Comparison of ENCODE assay signal across 8 mouse cellular contexts in the genomic region with DNA sequence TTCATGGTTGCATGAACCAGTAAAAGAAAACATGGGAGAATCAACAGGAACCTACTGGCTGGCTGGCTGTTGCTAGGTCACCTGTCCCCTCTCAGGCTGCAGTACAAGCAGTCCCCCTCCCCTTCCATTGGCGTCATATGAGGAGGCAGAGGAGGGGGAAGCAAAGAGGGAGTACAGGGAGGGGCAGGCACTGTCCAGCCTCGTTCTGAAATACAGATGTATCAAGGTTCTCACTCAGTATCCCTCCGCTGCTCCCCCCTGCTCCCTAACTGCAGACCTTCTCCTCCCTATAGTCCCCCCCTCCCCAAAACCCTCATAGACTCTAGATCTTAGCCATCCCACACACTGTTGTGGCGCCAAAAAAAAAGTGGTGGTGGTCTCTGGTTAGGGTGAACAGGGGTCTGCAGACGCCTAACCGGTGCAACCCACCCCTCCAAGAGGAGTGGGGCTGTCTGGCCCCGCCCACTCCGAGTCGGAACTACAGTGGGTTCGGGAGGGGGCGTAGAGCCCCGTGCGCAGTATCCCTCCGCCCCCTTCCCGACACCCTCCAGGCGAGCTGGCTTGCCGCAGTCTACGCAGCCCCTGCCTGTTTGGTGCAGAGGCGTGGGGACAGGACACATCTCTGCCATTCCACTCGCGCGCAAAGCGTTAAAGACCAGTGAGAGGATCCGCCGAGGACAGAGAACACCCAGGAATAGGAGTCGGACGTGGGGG. TPM values are rescaled to one million over a fixed set of nuclear protein-coding genes. Genes with fewer than 3 reads are reported as not detected.
A peak's percentile ranks its signal among the peaks of the same experiment; 100 is the strongest.
DNase-seq lines count a peak whose midpoint lies in the region; ATAC-seq and TF ChIP-seq lines count a peak whose summit lies in the region.
"Not testable (repeated sequence)": the region's sequence is repeated elsewhere in the genome, so short reads cannot be mapped to it uniquely, and the experiment has no call there.

No protein-coding gene starts in this region.

- peak overlapping the region; percentile 54 for H3K27ac ChIP-seq in forebrain, embryonic 13.5 days
- not testable (repeated sequence) for H3K27ac ChIP-seq in liver, adult 2 months (replicated peaks; ENCODE audit: insufficient read depth, low read depth, low read length)
- H3K27ac ChIP-seq in midbrain, embryonic 15.5 days = peak overlapping the region; percentile 84

- H3K4me3 ChIP-seq in forebrain, embryonic 13.5 days = peak overlapping the region; percentile 57
- H3K4me3 ChIP-seq in liver, adult 2 months (ENCODE audit: insufficient read depth, low read depth, low read length) = peak overlapping the region; percentile 40; the same call in 1 of the 2 replicates
- H3K4me3 ChIP-seq in midbrain, embryonic 15.5 days = peak overlapping the region; percentile 61

- not testable (repeated sequence) for H3K79me2 ChIP-seq in liver, adult 2 months (ENCODE audit: control insufficient read depth, insufficient read depth, low read length)

- intact Hi-C loops in heart, postnatal 14 days (cut with DNase I) = loop anchor here (5.0 to 10.0 kb wide), 2 partner anchors 33 to 231 kb away; no protein-coding TSS in a partner anchor

- not testable (repeated sequence) for H3K4me1 ChIP-seq in forebrain, embryonic 13.5 days; liver, adult 2 months (ENCODE audit: control insufficient read depth, insufficient read depth, low read length); midbrain, embryonic 15.5 days

- H3K4me2 ChIP-seq in forebrain, embryonic 13.5 days = peak overlapping the region; percentile 64
- peak overlapping the region; percentile 51 for H3K4me2 ChIP-seq in midbrain, embryonic 15.5 days

- not testable (repeated sequence) for TF ChIP-seq POLR2A in liver, adult 2 months (IDR thresholded peaks at IDR 0.05; ENCODE audit: extremely low read depth, insufficient read depth, low read length)

- not testable (repeated sequence) for H3K27me3 ChIP-seq in forebrain, embryonic 13.5 days; liver, adult 2 months (ENCODE audit: control insufficient read depth, insufficient read depth, low read length); midbrain, embryonic 15.5 days (replicated peaks); splenic B cell, adult 2 months (ENCODE audit: control insufficient read depth, insufficient read depth, low read length, poor library complexity, severe bottlenecking)

- H3K36me3 ChIP-seq in forebrain, embryonic 13.5 days (ENCODE audit: poor library complexity, severe bottlenecking) = peaks cover 20% of the 10 kb centered on the region
- not testable (repeated sequence) for H3K36me3 ChIP-seq in liver, adult 2 months (ENCODE audit: control insufficient read depth, insufficient read depth, low read length); midbrain, embryonic 15.5 days (replicated peaks); splenic B cell, adult 2 months (ENCODE audit: control insufficient read depth, insufficient read depth, low read length, poor library complexity, severe bottlenecking)

- WGBS in forebrain, embryonic 13.5 days = 18% methylated on average over 26 of the region's 27 CpGs
- WGBS in liver, adult 2 months = 4% methylated on average over 22 of the region's 27 CpGs
- 31% methylated on average over 25 of the region's 27 CpGs for WGBS in midbrain, embryonic 15.5 days

- peak; percentile 68 for ATAC-seq in CD4-positive, CD25-positive, alpha-beta regulatory T cell, adult 4 months
- ATAC-seq in forebrain, embryonic 13.5 days = peak; percentile 94
- ATAC-seq in midbrain, embryonic 15.5 days (replicated peaks) = peak; percentile 95

- not testable (repeated sequence) for TF ChIP-seq CTCF in liver, adult 2 months (IDR thresholded peaks at IDR 0.05; ENCODE audit: low read depth, low read length)

- DNase-seq in cerebellum, adult 11 months = peak; percentile 48
- DNase-seq in heart, postnatal 14 days = peak; percentile 8 to 36
- peak; percentile 14 to 62 for DNase-seq in kidney, postnatal 25 days
- DNase-seq in liver, adult 2 months (ENCODE audit: extremely low read depth, low read depth, low spot score) = not testable (repeated sequence)
- peak; percentile 17 for DNase-seq in splenic B cell, adult 2 months (ENCODE audit: low read depth, low spot score)

- not testable (repeated sequence) for H3K9me3 ChIP-seq in forebrain, embryonic 13.5 days (replicated peaks); midbrain, embryonic 15.5 days

- peak overlapping the region; percentile 77 for H3K9ac ChIP-seq in forebrain, embryonic 13.5 days
- not testable (repeated sequence) for H3K9ac ChIP-seq in liver, adult 2 months (ENCODE audit: low read depth, low read length)
- peak overlapping the region; percentile 71 for H3K9ac ChIP-seq in midbrain, embryonic 15.5 days

RNA-seq across cellular contexts. Expression of a gene that starts 1.6 kb away (rescaled TPM):
- 10 to 100 TPM; 11.4 to 14.2 TPM for polyA plus RNA-seq in CD4-positive, CD25-positive, alpha-beta regulatory T cell, adult 4 months (2017; shearing (Covaris generic))
- 79.4 and 94.8 TPM in 2 replicates for polyA plus RNA-seq in forebrain, embryonic 13.5 days (2015; fragmentation: Nextera tagmentation; extraction: Ambion mirVana)
- total RNA-seq in heart, postnatal 14 days (2021) = 10 to 100 TPM; 16.1 to 26.6 TPM
- 2.7 and 4.1 TPM in 2 replicates for total RNA-seq in liver, adult 2 months (2014; rRNA removed)
- 0.41 and 1.5 TPM in 2 replicates for polyA plus RNA-seq in liver, adult 2 months (2012; rRNA removed)
- polyA plus RNA-seq in midbrain, embryonic 15.5 days (2015; fragmentation: Nextera tagmentation; extraction: Ambion mirVana) = 126 and 127 TPM in 2 replicates

RNA-seq across cellular contexts. Expression of a gene that starts 43.1 kb away (rescaled TPM):
- 10 to 100 TPM in 1 of 2 experiments, 1 to 10 TPM in 1; 9.1 to 13.7 TPM for polyA plus RNA-seq in CD4-positive, CD25-positive, alpha-beta regulatory T cell, adult 4 months (2017; shearing (Covaris generic))
- 72.6 and 101 TPM in 2 replicates for polyA plus RNA-seq in forebrain, embryonic 13.5 days (2015; fragmentation: Nextera tagmentation; extraction: Ambion mirVana)
- total RNA-seq in heart, postnatal 14 days (2021) = 1 to 10 TPM; 2.9 TPM
- total RNA-seq in liver, adult 2 months (2014; rRNA removed) = 0.09 and 0.34 TPM in 2 replicates
- polyA plus RNA-seq in liver, adult 2 months (2012; rRNA removed) = 0.16 and 0.17 TPM in 2 replicates
- 237 and 254 TPM in 2 replicates for polyA plus RNA-seq in midbrain, embryonic 15.5 days (2015; fragmentation: Nextera tagmentation; extraction: Ambion mirVana)

RNA-seq across cellular contexts. Expression of a gene that starts 53.2 kb away (rescaled TPM):
- 10 to 100 TPM; 10.2 to 20.5 TPM for polyA plus RNA-seq in CD4-positive, CD25-positive, alpha-beta regulatory T cell, adult 4 months (2017; shearing (Covaris generic))
- 10.9 and 11.7 TPM in 2 replicates for polyA plus RNA-seq in forebrain, embryonic 13.5 days (2015; fragmentation: Nextera tagmentation; extraction: Ambion mirVana)
- 1 to 10 TPM; 6.4 to 6.5 TPM for total RNA-seq in heart, postnatal 14 days (2021)
- 2.4 and 3.4 TPM in 2 replicates for total RNA-seq in liver, adult 2 months (2014; rRNA removed)
- 0.32 and 0.37 TPM in 2 replicates for polyA plus RNA-seq in liver, adult 2 months (2012; rRNA removed)
- 12.5 and 12.8 TPM in 2 replicates for polyA plus RNA-seq in midbrain, embryonic 15.5 days (2015; fragmentation: Nextera tagmentation; extraction: Ambion mirVana)

RNA-seq across cellular contexts. Expression of a gene that starts 53.2 kb away (rescaled TPM):
- polyA plus RNA-seq in CD4-positive, CD25-positive, alpha-beta regulatory T cell, adult 4 months (2017; shearing (Covaris generic)) = 10 to 100 TPM; 22.7 to 31.9 TPM
- 86.9 and 111 TPM in 2 replicates for polyA plus RNA-seq in forebrain, embryonic 13.5 days (2015; fragmentation: Nextera tagmentation; extraction: Ambion mirVana)
- 10 to 100 TPM; 17.8 to 21.5 TPM for total RNA-seq in heart, postnatal 14 days (2021)
- 8.8 and 9.5 TPM in 2 replicates for total RNA-seq in liver, adult 2 months (2014; rRNA removed)
- polyA plus RNA-seq in liver, adult 2 months (2012; rRNA removed) = 4.9 and 5.8 TPM in 2 replicates
- 240 and 271 TPM in 2 replicates for polyA plus RNA-seq in midbrain, embryonic 15.5 days (2015; fragmentation: Nextera tagmentation; extraction: Ambion mirVana)
